ENCODE assay signal across 8 mouse cellular contexts in genomic region chrX:134717752-134718308, GRCm38 (mm10). TPM values are rescaled to one million over a fixed set of nuclear protein-coding genes. Genes with fewer than 3 reads are reported as not detected.
DNase-seq lines count a peak whose midpoint lies in the region; ATAC-seq and TF ChIP-seq lines count a peak whose summit lies in the region.

Gene Armcx1, plus strand, starts transcription at chrX:134717963.

- H3K36me3 ChIP-seq in CH12.LX (replicated peaks in 1 of 2; ENCODE audit: control insufficient read depth in 1 of 2, insufficient read depth in 1 of 2, low read length in 1 of 2) = no peaks in the 10 kb centered on the region
- peaks cover 13% of the 10 kb centered on the region for H3K36me3 ChIP-seq in forebrain, embryonic 10.5 days (replicated peaks)
- peaks cover 9% of the 10 kb centered on the region for H3K36me3 ChIP-seq in heart, embryonic 16.5 days (ENCODE audit: control insufficient read depth, insufficient read depth)
- H3K36me3 ChIP-seq in liver, embryonic 13.5 days = no peaks in the 10 kb centered on the region
- peaks cover 10% of the 10 kb centered on the region for H3K36me3 ChIP-seq in neural tube, embryonic 12.5 days

- H3K4me2 ChIP-seq in CH12.LX (ENCODE audit: insufficient read depth, low read depth, poor library complexity, severe bottlenecking) = 0 out of 2 replicates have a peak within 1 kb of the TSS, but pooled peaks have one; percentile 23
- peak within 1 kb of the TSS; percentile 63 for H3K4me2 ChIP-seq in heart, embryonic 16.5 days (ENCODE audit: low read depth, low read length)
- H3K4me2 ChIP-seq in liver, embryonic 13.5 days = peak within 1 kb of the TSS; percentile 75
- H3K4me2 ChIP-seq in neural tube, embryonic 12.5 days (replicated peaks) = peak within 1 kb of the TSS; percentile 54

- no peak within 1 kb of the TSS for H3K27ac ChIP-seq in CH12.LX (ENCODE audit: insufficient read depth, low read depth)
- H3K27ac ChIP-seq in forebrain, embryonic 10.5 days = peak within 1 kb of the TSS; percentile 91
- peak within 1 kb of the TSS; percentile 95 for H3K27ac ChIP-seq in heart, embryonic 16.5 days (ENCODE audit: low read length)
- peak within 1 kb of the TSS; percentile 64 for H3K27ac ChIP-seq in liver, embryonic 13.5 days
- H3K27ac ChIP-seq in neural tube, embryonic 12.5 days = peak within 1 kb of the TSS; percentile 90

- WGBS in forebrain, embryonic 10.5 days = 14% methylated on average over 16 of the region's 16 CpGs
- 10% methylated on average over 15 of the region's 16 CpGs for WGBS in heart, embryonic 16.5 days
- WGBS in liver, embryonic 13.5 days (ENCODE audit: insufficient replicate concordance) = 13% methylated on average over 16 of the region's 16 CpGs
- WGBS in neural tube, embryonic 12.5 days = 17% methylated on average over 16 of the region's 16 CpGs

- no peak for TF ChIP-seq POLR2A in CH12.LX (IDR thresholded peaks at IDR 0.05; ENCODE audit: low read depth, low read length)

- no peak for TF ChIP-seq CTCF in CH12.LX (conservative IDR thresholded peaks at IDR 0.05 in 1 of 2, IDR thresholded peaks at IDR 0.05 in 1 of 2; ENCODE audit: low read depth in 2 of 2, low read length in 2 of 2)

- peak; percentile 95 for ATAC-seq in heart, embryonic 16.5 days (replicated peaks; ENCODE audit: extremely low read depth, insufficient read depth, low FRiP score)
- peak; percentile 88 for ATAC-seq in liver, embryonic 13.5 days (ENCODE audit: low read depth)
- ATAC-seq in neural tube, embryonic 12.5 days (ENCODE audit: low FRiP score, low read depth) = peak; percentile 95

- H3K4me1 ChIP-seq in CH12.LX (ENCODE audit: control insufficient read depth in 1 of 2, insufficient read depth in 2 of 2) = peaks cover 0 to 3% of the 10 kb centered on the region in 2 experiments; a peak in 1 of 4 replicates
- H3K4me1 ChIP-seq in forebrain, embryonic 10.5 days = peaks cover 9% of the 10 kb centered on the region
- H3K4me1 ChIP-seq in heart, embryonic 16.5 days (ENCODE audit: control insufficient read depth, insufficient read depth, low read length) = no peaks in the 10 kb centered on the region
- no peaks in the 10 kb centered on the region for H3K4me1 ChIP-seq in liver, embryonic 13.5 days (replicated peaks)
- H3K4me1 ChIP-seq in neural tube, embryonic 12.5 days = no peaks in the 10 kb centered on the region

- no peak for TF ChIP-seq EP300 in CH12.LX (IDR thresholded peaks at IDR 0.05; ENCODE audit: low read length)

- no peak within 1 kb of the TSS for H3K4me3 ChIP-seq in CH12.LX (replicated peaks in 1 of 3; ENCODE audit: low read depth in 2 of 3, low read length in 2 of 3, poor library complexity in 1 of 3)
- H3K4me3 ChIP-seq in forebrain, embryonic 10.5 days = peak within 1 kb of the TSS; percentile 59
- H3K4me3 ChIP-seq in heart, embryonic 16.5 days (ENCODE audit: low read length) = peak within 1 kb of the TSS; percentile 69
- H3K4me3 ChIP-seq in liver, embryonic 13.5 days (replicated peaks) = peak within 1 kb of the TSS; percentile 58
- peak within 1 kb of the TSS; percentile 47 for H3K4me3 ChIP-seq in neural tube, embryonic 12.5 days

- dilution Hi-C loops in CH12.LX (cut with MboI; ENCODE audit: extremely low pct_ligation_motif_present, extremely low pct_unique_long_range_greater_than_20kb, low sequenced_read_pairs) = no loop called here

- no peak within 1 kb of the TSS for H3K9ac ChIP-seq in CH12.LX (ENCODE audit: insufficient read depth, low read depth)
- peak within 1 kb of the TSS; percentile 77 for H3K9ac ChIP-seq in heart, embryonic 16.5 days (ENCODE audit: low read length)
- H3K9ac ChIP-seq in liver, embryonic 13.5 days = peak within 1 kb of the TSS; percentile 64
- peak within 1 kb of the TSS; percentile 70 for H3K9ac ChIP-seq in neural tube, embryonic 12.5 days

- no peak for TF ChIP-seq RAD21 in CH12.LX (IDR thresholded peaks at IDR 0.05; ENCODE audit: low read depth, low read length)

- no peaks in the 10 kb centered on the region for H3K79me2 ChIP-seq in CH12.LX (replicated peaks; ENCODE audit: control insufficient read depth, extremely low read depth, insufficient read depth, poor library complexity, severe bottlenecking)

- no peaks in the 10 kb centered on the region for H3K27me3 ChIP-seq in CH12.LX (replicated peaks)
- peaks cover 62% of the 10 kb centered on the region for H3K27me3 ChIP-seq in forebrain, embryonic 10.5 days (ENCODE audit: poor library complexity, severe bottlenecking)
- H3K27me3 ChIP-seq in heart, embryonic 16.5 days (ENCODE audit: control insufficient read depth, insufficient read depth, low read length) = no peaks in the 10 kb centered on the region
- no peaks in the 10 kb centered on the region for H3K27me3 ChIP-seq in liver, embryonic 13.5 days
- H3K27me3 ChIP-seq in neural tube, embryonic 12.5 days (replicated peaks) = no peaks in the 10 kb centered on the region

- no peaks in the 10 kb centered on the region for H3K9me3 ChIP-seq in CH12.LX (replicated peaks; ENCODE audit: low read length)
- no peaks in the 10 kb centered on the region for H3K9me3 ChIP-seq in forebrain, embryonic 10.5 days
- H3K9me3 ChIP-seq in heart, embryonic 16.5 days (replicated peaks; ENCODE audit: control insufficient read depth, low read length) = no peaks in the 10 kb centered on the region
- H3K9me3 ChIP-seq in liver, embryonic 13.5 days (replicated peaks) = no peaks in the 10 kb centered on the region
- no peaks in the 10 kb centered on the region for H3K9me3 ChIP-seq in neural tube, embryonic 12.5 days

- DNase-seq in CH12.LX (ENCODE audit: extremely low read depth) = no peak
- peak; percentile 76 for DNase-seq in brain, embryonic 18.5 days (ENCODE audit: low read depth, low spot score)
- DNase-seq in forebrain, embryonic 10.5 days (ENCODE audit: extremely low spot score, low spot score) = peak; percentile 69
- peak; percentile 56 to 71 for DNase-seq in kidney, postnatal 25 days
- peak; percentile 43 for DNase-seq in liver, embryonic 13.5 days
- DNase-seq in thymus, postnatal 10 days (ENCODE audit: low spot score in 2 of 2) = peak; percentile 12 to 18

- in situ Hi-C loops in CH12.LX (cut with MboI; ENCODE audit: low pct_ligation_motif_present, low pct_unique_long_range_greater_than_20kb, low sequenced_read_pairs) = no loop called here

TF ChIP-seq in CH12.LX, 34 proteins besides CTCF, POLR2A, EP300 and RAD21:
- TF ChIP-seq BHLHE40 (IDR thresholded peaks at IDR 0.05; ENCODE audit: low read depth, low read length) (peak; percentile 71), MYC (IDR thresholded peaks at IDR 0.05; ENCODE audit: low read depth, low read length) (no peak)

RNA-seq across cellular contexts. Expression of gene Armcx1, which starts in this region (rescaled TPM):
- total RNA-seq in CH12.LX (2012; rRNA removed) (0.08 and 0.13 TPM in 2 replicates), CH12.LX (2014; rRNA removed) (not detected in 2 replicates)
- not detected in 2 replicates for polyA plus RNA-seq in CH12.LX (2012; ENCODE audit: insufficient read length, low read depth)
- 42.6 and 42.7 TPM in 2 replicates for polyA plus RNA-seq in forebrain, embryonic 10.5 days (2016; fragmentation: Nextera tagmentation; extraction: Ambion mirVana)
- polyA plus RNA-seq in heart, embryonic 16.5 days (2015; fragmentation: Nextera tagmentation; extraction: Ambion mirVana) = 41.8 and 43.7 TPM in 2 replicates
- 7.5 and 8.9 TPM in 2 replicates for polyA plus RNA-seq in liver, embryonic 13.5 days (2015; fragmentation: Nextera tagmentation; extraction: Ambion mirVana)
- polyA plus RNA-seq in neural tube, embryonic 12.5 days (2016; fragmentation: Nextera tagmentation; extraction: Ambion mirVana) = 73.5 and 74.7 TPM in 2 replicates

Comparison
In these comparisons a context has a peak if more than half of its experiments do, and no peak if none do; other contexts are left out.
1. H3K4me2 ChIP-seq: peak in every context shown above with its lines; median percentile 75 in liver, embryonic 13.5 days; 63 in heart, embryonic 16.5 days; 54 in neural tube, embryonic 12.5 days; 23 in CH12.LX.
2. H3K4me3 ChIP-seq: peak in forebrain, embryonic 10.5 days (single experiment), heart, embryonic 16.5 days (single experiment), liver, embryonic 13.5 days (single experiment) and neural tube, embryonic 12.5 days (single experiment); none in CH12.LX (0 of 3).
3. Peak in every context shown above with its lines, with median percentiles within 50 percentile points of each other: ATAC-seq.